Mouse (Mus musculus) intestine, postnatal 0 days (tissue): Measurements from ENCODE around the gene Snx27. TPM values are rescaled to one million over a fixed set of nuclear protein-coding genes. Genes with fewer than 3 reads are reported as not detected.

ENCODE experiments used
- ATAC-seq: fragments of 200-750 bp; cut with Nextera tagmentation; 2 replicates; pipeline ENCODE4 v1.8.0; 2017; ENCODE audit warnings: mild to moderate bottlenecking, moderate TSS enrichment, moderate library complexity
- H3K27ac ChIP-seq: fragments of 300-500 bp; sonication (generic); 2 replicates; pipeline ENCODE4 v1.5.1; 2014; ENCODE audit warnings: mild to moderate bottlenecking, low read depth, low read length, moderate library complexity
- H3K27me3 ChIP-seq: fragments of 300-500 bp; sonication (generic); replicated peaks from 2 replicates; pipeline ENCODE4 v1.6.1; 2014; ENCODE audit warnings: low read length, mixed read lengths; ENCODE audit not compliant: control insufficient read depth, insufficient read depth
- H3K36me3 ChIP-seq: fragments of 300-500 bp; sonication (generic); 2 replicates; pipeline ENCODE4 v1.6.1; 2014; ENCODE audit warnings: mild to moderate bottlenecking, moderate library complexity; ENCODE audit not compliant: control insufficient read depth, insufficient read depth
- H3K4me1 ChIP-seq: fragments of 300-500 bp; sonication (generic); replicated peaks from 2 replicates; pipeline ENCODE4 v1.6.1; 2014; ENCODE audit warnings: antibody characterized with exemption, low read length, mixed read lengths; ENCODE audit not compliant: control insufficient read depth, insufficient read depth
- H3K4me2 ChIP-seq: fragments of 300-500 bp; sonication (generic); replicated peaks from 2 replicates; pipeline ENCODE4 v1.6.1; 2014; ENCODE audit warnings: low read depth, mild to moderate bottlenecking, moderate library complexity
- H3K4me3 ChIP-seq: fragments of 300-500 bp; sonication (generic); 2 replicates; pipeline ENCODE4 v1.5.1; 2014; ENCODE audit warnings: low read depth, low read length
- H3K9ac ChIP-seq: fragments of 300-500 bp; sonication (generic); 2 replicates; pipeline ENCODE4 v1.6.1; 2014; ENCODE audit warnings: mild to moderate bottlenecking, low read depth, low read length
- H3K9me3 ChIP-seq: fragments of 300-500 bp; sonication (generic); 2 replicates; pipeline ENCODE4 v1.6.1; 2016; ENCODE audit warnings: mixed run types; ENCODE audit not compliant: control insufficient read depth
- CTCF ChIP-seq: sonication (generic); IDR thresholded peaks from 2 replicates; pipeline ENCODE4 v1.5.1; 2016; ENCODE audit warnings: low read depth, mild to moderate bottlenecking, control low read depth, antibody characterized with exemption, moderate library complexity
- WGBS: fragments of 180-500 bp; shearing (Covaris S2); extraction: QIAGEN DNeasy Blood & Tissue Kit; methylation state at CpG from one replicate; pipeline ENCODE4 v1.1.7; 2014; 5-methylcytosine and 5-hydroxymethylcytosine counted together
- polyA plus RNA-seq: library from polyadenylated mRNA; unstranded; fragments of >200 nt; fragmentation: Nextera tagmentation; extraction: Ambion mirVana; gene quantifications from 2 replicates; pipeline ENCODE4 v1.2.1, GENCODE M21; 2015

The Snx27 gene
- polyA plus RNA-seq, 1 experiment from 2014 or later: 20.9 TPM

- TF ChIP-seq CTCF: peak; percentile 35
- 58% methylated on average over 4 of the region's 4 CpGs for WGBS
- H3K27me3 ChIP-seq: no peaks in the 10 kb centered on the region
Measured at GRCm38 (mm10) chr3:94564356-94565010, 18.0 kb downstream of the Snx27 start.

DNA sequence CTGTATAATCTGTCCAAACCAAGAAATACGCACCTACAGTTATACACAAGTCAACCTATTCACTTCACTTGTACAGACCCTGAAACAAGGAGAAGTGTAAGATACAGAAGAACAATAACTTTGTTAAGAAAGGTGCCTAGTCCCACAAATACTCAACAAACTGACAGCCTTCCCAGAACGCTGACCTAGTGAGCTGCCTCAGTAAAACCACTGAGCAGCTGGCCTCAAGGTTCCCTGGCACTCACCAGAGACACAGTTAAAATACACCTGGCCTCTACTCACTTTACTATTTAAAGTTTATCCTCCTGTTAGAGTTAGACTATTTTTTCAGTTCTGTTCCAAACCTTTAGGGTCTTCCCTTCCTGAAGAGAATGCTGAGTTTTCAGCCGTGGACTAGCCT lies 19.4 kb downstream of the Snx27 start:
- Histone ChIP-seq H3K27me3 (no peaks in the 10 kb centered on the region), H3K27ac (no peak overlapping the region), H3K9ac (no peak overlapping the region), H3K9me3 (no peaks in the 10 kb centered on the region), H3K4me2 (no peak overlapping the region), H3K4me1 (no peaks in the 10 kb centered on the region), H3K36me3 (peaks cover 14% of the 10 kb centered on the region), H3K4me3 (no peak overlapping the region)
- WGBS: 79% methylated on average over 3 of the region's 3 CpGs
- TF ChIP-seq CTCF: no peak
- no peak for ATAC-seq

More at GRCm38 (mm10) chr3:94564356-94565010, 18.0 kb downstream of the Snx27 start:
- no peaks in the 10 kb centered on the region for H3K9me3 ChIP-seq
- no peak for ATAC-seq
- H3K27ac ChIP-seq: peak overlapping the region; percentile 35; the same call in 1 of the 2 replicates
- no peak overlapping the region for H3K4me3 ChIP-seq
- H3K36me3 ChIP-seq: peaks cover 6% of the 10 kb centered on the region; the same call in 1 of the 2 replicates
- H3K4me2 ChIP-seq: no peak overlapping the region
- no peaks in the 10 kb centered on the region for H3K4me1 ChIP-seq
- no peak overlapping the region for H3K9ac ChIP-seq

- no peak overlapping the region for H3K9ac ChIP-seq
- no peak for TF ChIP-seq CTCF
- no peak overlapping the region for H3K4me3 ChIP-seq
- H3K36me3 ChIP-seq: peaks cover 19% of the 10 kb centered on the region
- WGBS: 69% methylated on average over 5 of the region's 5 CpGs
- no peak for ATAC-seq
- H3K4me2 ChIP-seq: no peak overlapping the region
- no peaks in the 10 kb centered on the region for H3K27me3 ChIP-seq
- H3K27ac ChIP-seq: no peak overlapping the region
- H3K4me1 ChIP-seq: no peaks in the 10 kb centered on the region
- no peaks in the 10 kb centered on the region for H3K9me3 ChIP-seq
Measured at GRCm38 (mm10) chr3:94559931-94560429, 22.5 kb downstream of the Snx27 start.

DNA sequence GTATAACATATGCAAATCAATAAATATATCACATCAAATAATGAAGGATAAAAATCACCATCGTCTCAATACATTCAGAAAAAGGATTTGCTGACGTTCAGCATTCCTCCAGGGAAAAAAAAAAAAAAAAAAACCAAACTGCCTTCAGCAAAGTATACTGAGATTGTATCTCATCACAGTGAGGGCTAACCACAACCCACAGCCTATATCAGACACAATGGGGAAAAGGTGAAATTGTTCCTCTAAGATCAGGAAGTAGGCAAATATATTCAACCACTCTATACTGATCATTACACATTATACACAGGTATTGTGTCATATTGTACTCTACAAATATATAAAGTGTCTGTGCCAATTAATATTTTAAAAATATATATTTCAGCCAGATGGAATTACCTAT lies 33.5 kb downstream of the Snx27 start:
- Histone ChIP-seq H3K27me3 (no peaks in the 10 kb centered on the region), H3K27ac (no peak overlapping the region), H3K36me3 (no peaks in the 10 kb centered on the region), H3K4me1 (no peaks in the 10 kb centered on the region), H3K9ac (no peak overlapping the region), H3K4me3 (no peak overlapping the region), H3K9me3 (no peaks in the 10 kb centered on the region), H3K4me2 (no peak overlapping the region)
- no peak for ATAC-seq
- TF ChIP-seq CTCF: no peak
- 94% methylated on average over 2 of the region's 2 CpGs for WGBS

GRCm38 (mm10) chr3:94537187-94537586 lies 45.3 kb downstream of the Snx27 start:
- Histone ChIP-seq H3K9ac (no peak overlapping the region), H3K27me3 (no peaks in the 10 kb centered on the region), H3K36me3 (no peaks in the 10 kb centered on the region), H3K9me3 (no peaks in the 10 kb centered on the region), H3K27ac (no peak overlapping the region), H3K4me3 (no peak overlapping the region), H3K4me1 (no peaks in the 10 kb centered on the region), H3K4me2 (no peak overlapping the region)
- 94% methylated on average over 3 of the region's 3 CpGs for WGBS
- TF ChIP-seq CTCF: no peak
- no peak for ATAC-seq

DNA sequence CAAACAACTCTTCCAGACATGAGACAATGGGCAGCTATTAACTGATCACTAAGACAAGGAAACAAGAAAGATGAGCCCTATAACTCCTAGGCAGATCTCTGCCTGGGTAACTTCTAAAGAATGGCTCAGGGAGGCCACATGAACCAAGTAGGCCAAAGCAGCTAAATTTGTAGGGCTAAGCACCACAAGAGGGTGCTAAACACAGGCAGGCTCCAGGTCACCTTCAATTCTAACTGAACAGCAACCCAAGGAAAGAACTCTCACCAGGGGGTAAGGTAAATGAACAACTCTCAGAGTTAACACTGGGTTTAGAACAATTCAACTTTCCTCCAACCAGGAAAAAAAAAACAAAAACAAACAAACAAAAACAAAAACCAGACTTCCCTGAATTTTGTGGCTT lies 48.5 kb downstream of the Snx27 start:
- H3K4me2 ChIP-seq: no peak overlapping the region
- peak; percentile 82 for TF ChIP-seq CTCF
- ATAC-seq: no peak

DNA sequence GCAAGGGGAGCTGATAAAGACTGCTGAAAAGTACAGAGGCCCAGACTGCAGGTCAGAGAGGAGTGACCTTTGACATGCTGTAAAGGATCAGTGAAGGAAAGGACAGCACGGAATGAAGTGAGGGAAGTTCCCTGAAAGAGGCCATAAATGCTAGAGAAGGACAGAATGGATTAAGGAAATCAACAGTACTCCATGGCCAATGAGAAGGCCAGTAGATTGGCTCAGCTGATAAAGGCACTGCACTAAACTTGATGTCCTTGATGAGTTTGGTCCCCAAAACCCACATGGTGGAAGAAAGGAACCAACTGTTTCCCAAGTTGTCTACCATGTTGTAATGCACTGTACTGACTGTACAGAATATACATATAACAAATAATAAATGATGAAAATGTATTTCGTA lies 55.8 kb downstream of the Snx27 start:
- Histone ChIP-seq H3K4me1 (no peaks in the 10 kb centered on the region), H3K4me2 (no peak overlapping the region), H3K4me3 (no peak overlapping the region), H3K9me3 (no peaks in the 10 kb centered on the region), H3K27ac (no peak overlapping the region), H3K27me3 (no peaks in the 10 kb centered on the region), H3K36me3 (peaks cover 18% of the 10 kb centered on the region), H3K9ac (no peak overlapping the region)
- 60% methylated on average over 2 of the region's 2 CpGs for WGBS
- no peak for TF ChIP-seq CTCF
- ATAC-seq: no peak

More for the DNA sequence above, 48.5 kb downstream of the Snx27 start:
- no peaks in the 10 kb centered on the region for H3K4me1 ChIP-seq
- H3K9ac ChIP-seq: no peak overlapping the region
- H3K27me3 ChIP-seq: no peaks in the 10 kb centered on the region
- peaks cover 5% of the 10 kb centered on the region for H3K36me3 ChIP-seq
- no peak overlapping the region for H3K4me3 ChIP-seq
- no peak overlapping the region for H3K27ac ChIP-seq
- no peaks in the 10 kb centered on the region for H3K9me3 ChIP-seq
